Mouse (Mus musculus): ENCODE results near the gene Aff3.

- TF ChIP-seq CTCF (conservative IDR thresholded peaks at IDR 0.05; ENCODE audit: insufficient read depth, insufficient read length, low read depth, low read length) (no peak), POLR2A (IDR thresholded peaks at IDR 0.05; ENCODE audit: low read depth, low read length) (no peak)
Measured at GRCm38 (mm10) chr1:38451367-38451766, 213.4 kb downstream of the Aff3 start.
